Mouse (Mus musculus) urinary bladder, postnatal 36 days (tissue): ENCODE measurements at regions not wholly inside any gene's neighbourhood (a gene's known extent, or its start where the extent isn't known, plus 50 kb on each side); places are given as distances from the start of the nearest gene placed in this dataset.

Experiments used
- DNase-seq, 2 experiments: peaks; one replicate each; pipeline ENCODE4 v3.0.0; 2022; ENCODE audit warnings: low spot score in 2 of 2, mixed read lengths in 1 of 2

DNA sequence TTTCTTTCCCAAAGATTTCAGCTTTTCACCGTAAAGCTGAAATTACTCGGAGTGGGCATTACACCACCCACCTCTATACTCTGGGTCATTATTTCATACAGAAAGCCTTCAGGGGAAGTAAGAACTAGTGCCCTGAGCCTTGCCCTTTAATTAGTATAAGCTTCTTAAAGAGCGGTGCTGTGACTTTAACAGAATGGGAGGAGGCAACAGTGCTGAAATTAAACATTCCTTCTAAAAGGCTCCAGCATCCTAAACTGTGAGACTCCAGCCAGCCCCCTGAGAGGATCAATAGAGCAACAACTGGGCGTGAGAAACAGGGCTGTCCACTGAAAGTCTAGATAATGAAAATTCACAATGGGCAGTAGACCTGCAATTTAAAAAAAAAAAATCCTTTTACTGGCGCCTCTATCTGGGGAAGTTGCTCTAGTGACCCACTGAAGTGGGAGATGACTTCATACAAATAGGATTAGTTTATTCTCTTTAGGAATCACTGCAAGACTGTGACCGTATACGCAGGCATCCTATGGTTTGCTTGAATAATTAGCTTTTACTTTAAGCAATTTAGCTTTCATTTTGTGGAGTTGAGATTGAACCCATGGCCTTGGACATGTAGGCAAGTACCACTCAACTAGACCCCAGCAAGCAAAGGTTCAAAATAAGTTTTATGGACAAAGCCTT, 233.9 kb downstream of the Ube2cbp start:
- DNase-seq, result no peak

DNA sequence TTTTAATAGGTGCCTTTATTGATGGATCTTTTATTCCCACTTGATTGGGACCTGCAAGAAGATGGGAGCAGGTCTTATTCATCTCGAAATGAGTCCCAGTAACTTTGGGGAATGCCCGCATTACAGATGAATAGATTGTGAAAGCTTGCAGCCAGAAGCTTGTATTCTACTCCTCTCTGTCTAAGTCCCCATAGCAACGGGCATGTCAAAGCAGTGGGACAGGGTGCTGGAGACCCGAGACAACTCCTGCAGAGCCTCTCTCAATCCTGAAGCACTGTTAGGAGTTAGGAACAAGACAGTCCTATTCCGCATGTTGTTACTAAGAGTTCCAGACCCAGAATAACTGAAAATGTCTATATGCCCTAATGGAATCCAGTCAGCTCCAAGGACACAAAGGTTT, 233.1 kb downstream of the Ube2cbp start:
- DNase-seq, result no peak

DNA sequence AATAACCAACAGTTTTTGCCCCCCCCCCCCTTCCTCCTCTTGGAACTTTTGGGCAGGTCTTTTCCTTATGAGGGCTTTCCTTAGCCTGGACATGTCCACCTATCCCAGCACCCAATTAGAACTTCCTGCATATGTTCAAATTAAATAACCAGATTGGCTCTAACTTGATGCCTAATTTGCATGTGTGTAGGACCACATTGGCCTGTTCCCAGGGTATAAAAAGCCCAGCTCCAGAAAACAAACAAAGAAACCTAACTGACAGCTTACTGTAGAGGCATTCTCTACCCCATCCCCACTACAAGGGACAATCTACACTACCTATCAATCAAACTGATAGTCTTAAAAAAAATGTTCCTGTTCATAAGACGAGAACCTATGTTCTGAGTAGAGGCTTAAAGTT, 232.6 kb downstream of the Ube2cbp start:
- DNase-seq, result no peak

DNA sequence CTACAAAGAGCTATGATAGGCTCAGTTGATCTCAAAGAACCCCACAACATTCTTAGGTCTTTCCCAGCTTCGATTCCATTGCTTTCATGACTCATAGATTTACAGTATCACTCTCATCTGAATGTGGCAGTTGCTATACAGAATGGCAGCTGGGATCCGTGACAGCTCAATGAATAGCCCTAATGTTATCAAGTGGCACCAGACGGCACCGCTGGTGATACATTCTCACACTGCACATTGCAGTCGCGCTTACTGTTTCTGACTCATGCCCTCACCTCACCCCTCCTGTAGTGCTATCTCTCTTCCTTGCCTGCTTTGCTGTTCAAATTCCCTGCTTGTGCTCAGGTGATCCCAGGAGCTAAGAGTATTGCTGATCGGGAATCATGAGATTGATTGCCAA, 231.0 kb downstream of the Ube2cbp start:
- DNase-seq, result no peak

DNA sequence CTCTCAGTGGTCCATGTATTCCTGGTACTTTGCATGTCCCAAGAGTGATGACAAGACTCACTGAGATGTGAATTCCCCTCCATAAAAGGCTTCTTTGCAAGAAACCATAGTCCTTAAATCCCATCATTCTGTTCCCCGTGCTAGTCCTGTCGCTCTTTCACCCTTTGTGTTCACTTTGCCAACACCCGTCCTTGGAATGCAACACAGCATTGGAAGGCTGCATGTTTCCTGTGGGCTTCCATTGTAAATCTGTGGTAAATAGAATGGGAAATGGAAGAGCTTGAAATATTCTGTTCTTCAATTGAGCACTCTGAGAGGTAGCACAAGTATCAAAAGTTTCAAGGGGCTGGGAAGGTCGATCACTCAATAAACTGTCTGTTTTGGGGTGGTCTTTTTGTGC, 226.1 kb downstream of the Ube2cbp start:
- DNase-seq, result no peak

DNA sequence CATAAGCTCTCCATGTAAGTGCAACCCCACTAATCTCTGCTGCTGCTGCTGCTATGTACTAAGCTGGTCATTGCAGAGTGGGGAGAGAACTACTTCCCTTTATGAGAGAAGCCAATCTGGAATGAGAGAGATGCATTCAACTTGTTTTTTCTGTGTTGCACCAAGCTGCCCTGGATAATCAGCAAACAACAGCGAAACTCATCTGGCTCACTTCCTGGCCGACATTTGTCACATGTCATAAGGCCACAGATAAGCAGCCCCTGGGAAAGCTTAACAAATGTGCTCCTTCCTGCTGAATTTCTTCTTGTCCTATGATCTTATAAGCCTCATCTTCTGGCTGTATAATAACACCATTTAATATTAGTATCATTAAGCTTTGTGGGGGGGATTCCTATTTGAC, 224.5 kb downstream of the Ube2cbp start:
- DNase-seq, result no peak

DNA sequence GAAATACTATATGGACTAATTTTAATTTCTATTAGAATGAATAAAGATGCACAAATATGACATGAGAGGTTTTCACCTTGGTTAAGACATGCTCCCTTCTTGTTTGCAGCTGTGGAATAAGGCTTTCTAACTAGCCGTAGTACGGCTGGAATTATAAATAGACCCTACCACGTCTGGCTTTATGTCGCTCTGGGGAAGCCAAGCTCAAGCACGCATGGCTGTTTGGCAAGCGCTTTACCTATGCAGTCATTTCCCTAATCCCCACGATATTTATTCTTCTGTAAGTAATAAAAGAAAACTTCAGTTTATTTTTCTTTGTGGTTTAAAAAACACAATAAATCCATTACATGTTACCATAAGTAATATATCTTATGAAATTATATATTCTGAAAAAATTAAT, 223.9 kb downstream of the Ube2cbp start:
- DNase-seq, result no peak

DNA sequence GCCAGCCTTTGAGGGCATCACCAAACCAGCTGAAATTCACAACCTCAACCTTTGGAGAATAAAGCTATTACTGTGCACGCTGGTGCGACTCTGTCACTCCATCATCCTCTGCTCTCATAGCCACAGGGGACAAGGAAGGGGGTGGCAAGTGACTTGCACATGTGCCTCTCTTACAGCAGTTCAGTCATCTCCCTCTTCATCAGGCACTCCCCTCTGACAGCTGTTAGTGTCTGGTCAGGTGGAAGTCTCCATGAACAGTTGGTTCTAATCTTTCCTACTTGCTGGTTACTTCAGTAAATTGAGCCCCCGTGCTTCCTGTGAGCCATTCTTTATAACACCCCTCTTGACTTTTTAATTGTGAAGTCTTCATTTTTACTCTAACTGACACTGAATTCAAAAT, 214.6 kb downstream of the Ube2cbp start:
- DNase-seq, result no peak

DNA sequence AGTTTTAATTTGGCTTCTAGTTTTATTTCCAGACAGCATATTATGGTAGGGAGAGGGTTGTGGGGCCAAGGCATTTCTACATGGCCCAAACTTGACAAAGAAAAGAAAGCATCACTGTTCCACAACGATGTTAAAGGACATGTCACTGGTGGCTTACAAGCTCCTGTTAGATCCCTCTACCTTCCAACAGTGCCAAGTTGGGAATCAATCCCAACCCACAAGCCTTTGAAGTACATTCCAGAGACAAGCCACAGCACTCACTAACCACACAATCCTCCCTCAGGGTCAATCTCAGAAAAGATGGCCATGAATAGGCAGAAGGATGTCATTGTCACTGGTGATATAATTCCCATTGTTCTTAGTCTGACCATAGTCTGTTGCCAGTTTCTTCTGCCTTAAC, 213.4 kb downstream of the Ube2cbp start:
- no peak for DNase-seq
